Mouse (Mus musculus) layer of hippocampus, adult 18-20 months (tissue): ENCODE data around the gene Mif4gd. TPM values are rescaled to one million over a fixed set of nuclear protein-coding genes. Genes with fewer than 3 reads are reported as not detected.

ENCODE experiments used
- DNase-seq, 2 experiments: peaks; one replicate each; pipeline ENCODE4 v3.0.0; 2022; ENCODE audit warnings: low spot score in 2 of 2
- total RNA-seq, 2 experiments: library from RNA; stranded (reverse); gene quantifications; 2 replicates each; pipeline ENCODE4 v1.2.3; 2021

Mif4gd gene
- total RNA-seq, 2 experiments from 2014 or later: 18.9 to 19.4 TPM

DNA sequence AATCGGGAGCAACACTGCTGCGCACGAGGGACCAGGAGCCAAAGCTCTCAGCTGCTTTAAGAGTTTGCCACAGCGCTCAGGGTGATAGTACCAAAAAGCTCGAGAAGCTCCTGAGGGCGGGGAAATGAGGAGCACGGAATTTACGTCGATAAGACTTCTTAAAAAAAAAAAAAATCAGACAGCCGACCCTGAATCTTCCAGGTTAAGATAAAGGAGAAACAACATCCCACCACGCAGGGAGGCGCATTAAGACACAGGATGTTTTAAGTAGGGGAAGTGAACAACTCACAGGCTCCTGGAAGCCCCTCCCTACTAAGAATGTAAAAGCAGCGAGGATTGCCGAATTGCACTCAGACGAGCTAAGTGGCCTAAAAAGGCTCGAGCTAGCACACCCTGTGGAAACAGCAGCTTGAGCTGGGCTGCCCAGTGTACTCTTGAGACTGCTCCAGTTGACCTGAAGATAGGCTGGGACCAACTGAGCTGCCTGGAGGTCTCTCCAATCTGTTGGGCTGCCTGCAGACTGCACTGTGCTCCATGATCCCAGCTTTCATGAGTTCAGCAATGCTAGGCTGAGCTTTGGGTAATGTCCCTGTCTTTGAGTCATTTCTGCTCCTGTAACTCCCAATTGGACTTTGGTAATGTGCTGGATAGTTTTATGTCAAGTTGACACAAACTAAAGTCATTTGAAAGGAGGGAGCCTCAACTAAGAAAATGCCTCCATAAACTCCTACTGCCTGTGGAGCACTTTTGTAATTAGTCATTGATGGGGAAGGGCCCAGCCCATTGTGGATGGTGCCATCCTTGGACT, 573 bp upstream of the Mif4gd start:
- DNase-seq: no peak

- peak in 1 of 2 experiments; percentile 58 for DNase-seq
Measured at GRCm38 (mm10) chr11:115612059-115612409, 735 bp downstream of the Mif4gd start.

DNA sequence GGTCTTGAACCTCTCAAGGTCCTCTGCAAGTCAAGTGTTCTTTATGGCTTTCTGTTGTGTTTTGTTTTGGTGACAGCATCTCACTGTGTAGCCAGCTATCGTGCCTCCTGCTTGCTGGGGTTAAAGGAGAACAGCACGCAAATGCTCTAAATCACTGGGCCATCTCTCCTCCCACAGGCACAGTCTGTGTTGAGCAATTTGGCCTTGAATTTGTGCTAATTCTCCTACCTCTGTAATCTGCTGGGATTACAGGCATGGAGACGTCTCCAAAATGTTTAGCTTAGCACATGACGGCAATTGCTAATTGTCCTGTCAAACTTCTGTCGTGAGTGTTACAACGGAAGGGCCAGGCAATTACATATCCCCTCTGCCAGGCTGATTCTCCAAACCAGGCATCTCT, 1.6 kb downstream of the Mif4gd start:
- DNase-seq: no peak

- DNase-seq: no peak
Measured at GRCm38 (mm10) chr11:115609576-115609975, 3.2 kb downstream of the Mif4gd start.

- no peak for DNase-seq
Measured at GRCm38 (mm10) chr11:115608421-115609399, 4.1 kb downstream of the Mif4gd start.

GRCm38 (mm10) chr11:115606733-115607132, 6.0 kb downstream of the Mif4gd start:
- DNase-seq: no peak

GRCm38 (mm10) chr11:115604304-115604696, 8.5 kb downstream of the Mif4gd start:
- no peak for DNase-seq

GRCm38 (mm10) chr11:115603476-115604303, 9.1 kb downstream of the Mif4gd start, which contains the start of the genes Mrps7 and Gga3:
TSS of gene Mrps7 (plus strand) at chr11:115603925.
TSS of gene Gga3 (minus strand) at chr11:115604051.
- peak; percentile 80 to 89 for DNase-seq

- DNase-seq: no peak
Measured at GRCm38 (mm10) chr11:115603128-115603475, 9.7 kb downstream of the Mif4gd start.

DNA sequence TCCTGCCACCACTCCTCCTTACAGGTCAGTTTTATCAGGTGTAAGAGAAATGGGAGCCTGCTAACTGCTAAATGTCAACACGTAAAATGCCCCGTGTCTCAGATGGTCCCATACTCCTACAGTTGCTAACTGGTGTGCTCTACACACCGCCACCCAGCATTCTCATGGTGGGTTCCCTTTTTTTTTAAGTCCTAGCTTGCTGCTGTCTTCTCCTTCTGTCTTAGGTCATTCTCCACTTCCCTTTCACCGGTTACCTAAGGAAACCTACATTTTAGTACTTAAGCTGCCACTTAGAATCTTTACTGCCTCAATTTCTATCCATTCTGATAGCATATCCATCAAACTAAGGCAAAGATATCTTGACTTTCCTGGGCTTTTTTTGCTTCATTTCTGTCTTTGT, 11.6 kb downstream of the Mif4gd start:
- DNase-seq: no peak

DNA sequence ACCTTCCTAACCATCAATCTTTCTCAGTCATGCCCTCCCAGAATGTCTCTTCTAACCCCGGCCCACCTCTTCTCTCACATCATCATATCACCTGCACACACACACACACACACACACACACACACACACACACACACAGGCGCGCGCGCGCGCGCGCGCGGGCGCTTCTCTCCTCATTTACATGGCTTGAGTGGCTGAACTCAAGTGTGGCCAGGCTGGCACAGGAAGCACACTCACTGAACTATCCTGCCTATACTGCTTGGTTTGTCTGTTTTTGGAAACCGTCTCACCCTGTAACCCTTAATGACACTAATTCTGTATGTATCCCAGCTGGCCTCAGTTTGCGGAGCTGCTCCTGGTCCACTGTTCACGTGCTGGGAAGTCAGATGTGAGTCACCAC, 12.0 kb downstream of the Mif4gd start:
- no peak for DNase-seq

DNA sequence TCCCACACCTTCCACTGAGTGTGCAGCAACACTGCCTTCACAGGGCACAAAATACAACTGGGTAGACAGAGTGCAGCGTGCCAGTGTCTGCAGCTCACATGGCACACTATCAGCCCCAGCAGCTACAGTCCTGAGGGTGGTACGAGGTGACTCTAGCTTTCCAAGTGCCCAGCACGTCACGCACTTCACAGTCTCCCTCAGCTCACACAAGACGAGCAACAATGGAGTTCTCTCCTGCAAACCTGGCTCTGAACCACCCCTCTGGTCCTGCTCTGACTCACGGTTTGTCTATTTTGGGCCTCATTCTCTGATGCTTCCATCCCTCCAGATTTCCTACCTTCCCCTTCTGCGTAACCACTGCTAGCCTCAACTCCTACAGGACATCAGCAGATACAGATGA, 13.0 kb downstream of the Mif4gd start:
- DNase-seq: no peak

GRCm38 (mm10) chr11:115598309-115598708, 14.5 kb downstream of the Mif4gd start:
- DNase-seq: no peak

- DNase-seq: no peak
Measured at GRCm38 (mm10) chr11:115595209-115595608, 17.6 kb downstream of the Mif4gd start.

GRCm38 (mm10) chr11:115590526-115591075, 22.2 kb downstream of the Mif4gd start:
- DNase-seq: no peak

DNA sequence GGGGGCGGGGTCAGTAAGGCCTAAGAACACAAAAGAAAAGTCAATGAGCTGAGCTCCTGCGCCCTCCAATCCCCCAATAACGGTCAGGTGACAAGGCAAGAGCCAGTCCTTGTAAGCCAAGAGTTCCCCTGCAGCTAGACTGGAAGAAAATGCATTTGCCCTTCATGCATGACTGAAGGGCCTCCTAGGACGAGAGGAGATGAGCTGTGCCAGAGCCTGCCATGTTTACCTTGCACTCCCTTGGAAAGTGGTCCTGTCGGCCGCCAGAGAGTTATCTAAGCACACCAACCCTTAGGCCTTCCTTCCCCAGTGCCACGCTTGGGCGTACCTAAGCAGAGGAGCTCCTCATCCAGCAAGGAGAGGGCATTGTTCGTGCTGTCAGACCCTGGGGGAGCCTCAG, 24.8 kb downstream of the Mif4gd start:
- no peak for DNase-seq

DNA sequence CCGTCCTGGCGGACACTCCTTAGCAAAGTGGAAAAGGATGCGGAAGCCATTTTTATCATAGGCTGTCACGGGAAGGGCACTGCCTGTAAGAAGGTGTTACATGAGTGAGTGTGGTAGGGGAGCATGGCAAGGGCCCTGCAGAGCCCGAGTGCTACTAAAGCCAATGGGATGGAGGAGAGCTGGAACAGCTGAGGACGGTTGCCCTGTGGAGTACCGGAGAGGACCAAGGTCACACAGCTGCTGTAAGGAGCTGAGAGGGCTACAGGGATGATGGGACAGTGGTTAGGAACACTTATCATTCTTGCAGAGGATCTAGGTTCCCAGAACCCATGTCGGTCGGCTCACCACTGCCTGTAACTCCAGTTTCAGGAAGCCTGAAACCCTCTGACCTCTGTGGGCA, 26.4 kb downstream of the Mif4gd start:
- no peak for DNase-seq

- DNase-seq: no peak
Measured at GRCm38 (mm10) chr11:115585573-115586100, 27.1 kb downstream of the Mif4gd start.

GRCm38 (mm10) chr11:115584376-115585073, 28.2 kb downstream of the Mif4gd start:
- DNase-seq: no peak
